In the genomic region with DNA sequence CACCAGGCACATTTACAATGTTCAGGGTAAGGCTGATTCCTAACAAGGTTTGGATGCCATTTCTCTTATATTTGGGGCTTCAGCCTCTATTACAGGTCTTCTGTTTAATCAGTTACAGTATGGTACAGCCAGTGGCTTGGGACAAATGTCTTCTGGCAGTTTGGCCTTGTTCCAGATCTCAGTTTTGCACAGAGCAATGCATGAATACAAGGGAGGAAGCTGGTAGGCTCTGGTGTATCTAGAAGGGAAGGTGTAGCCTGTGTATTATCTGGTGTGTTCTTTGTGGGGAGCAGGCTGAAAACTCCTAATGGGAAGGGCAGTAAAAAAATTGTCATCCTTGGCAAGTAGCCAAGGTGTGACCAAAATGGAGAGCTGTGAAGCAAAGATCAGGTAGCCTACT, we compare ENCODE assay signal across 16 mouse cellular contexts.
DNase-seq lines count a peak whose midpoint lies in the region; ATAC-seq and TF ChIP-seq lines count a peak whose summit lies in the region.
"Had no signal": no experiment of that assay in that cellular context is flagged by ENCODE, and none has a peak within 500 bp of the region (broad histone marks: within the 10 kb centered on the region; RNA-seq: fewer than 3 reads in every experiment).

No protein-coding gene starts in this region.

- no peaks in the 10 kb centered on the region for H3K27me3 ChIP-seq in heart, embryonic 14.5 days (ENCODE audit: control insufficient read depth, insufficient read depth, low read length)
- H3K27me3 ChIP-seq in lung, embryonic 14.5 days (ENCODE audit: insufficient read depth, low read length), result no peaks in the 10 kb centered on the region
- no peaks in the 10 kb centered on the region for H3K27me3 ChIP-seq in forebrain, postnatal 0 days (ENCODE audit: insufficient read depth, low read length)
- H3K27me3 ChIP-seq: embryonic facial prominence, embryonic 13.5 days had no signal

- no peak for TF ChIP-seq CTCF in lung, embryonic 14.5 days (IDR thresholded peaks at IDR 0.05; ENCODE audit: low read depth)
- no peak for TF ChIP-seq CTCF in forebrain, postnatal 0 days (IDR thresholded peaks at IDR 0.05; ENCODE audit: low read depth)

- no peak overlapping the region for H3K4me3 ChIP-seq in heart, embryonic 14.5 days (ENCODE audit: control insufficient read depth in 1 of 2, insufficient read depth in 1 of 2, low read depth in 1 of 2, low read length in 2 of 2)
- H3K4me3 ChIP-seq in lung, embryonic 14.5 days (ENCODE audit: low read depth, low read length), result no peak overlapping the region
- no peak overlapping the region for H3K4me3 ChIP-seq in forebrain, postnatal 0 days (ENCODE audit: low read depth, low read length)
- H3K4me3 ChIP-seq: embryonic facial prominence, embryonic 13.5 days; forebrain, embryonic 10.5 days; left cerebral cortex, adult 2 months had no signal

- no peak overlapping the region for H3K4me2 ChIP-seq in heart, embryonic 14.5 days (ENCODE audit: low read length)
- no peak overlapping the region for H3K4me2 ChIP-seq in lung, embryonic 14.5 days
- no peak overlapping the region for H3K4me2 ChIP-seq in forebrain, postnatal 0 days (ENCODE audit: low read depth)
- H3K4me2 ChIP-seq: embryonic facial prominence, embryonic 13.5 days had no signal

- no peaks in the 10 kb centered on the region; a peak in 1 of 4 replicates for H3K4me1 ChIP-seq in heart, embryonic 14.5 days (ENCODE audit: control insufficient read depth in 2 of 2, insufficient read depth in 2 of 2, low read length in 2 of 2)
- no peaks in the 10 kb centered on the region for H3K4me1 ChIP-seq in lung, embryonic 14.5 days (ENCODE audit: insufficient read depth)
- H3K4me1 ChIP-seq in forebrain, postnatal 0 days (ENCODE audit: insufficient read depth), result no peaks in the 10 kb centered on the region
- H3K4me1 ChIP-seq: forebrain, embryonic 10.5 days had no signal

- no peaks in the 10 kb centered on the region for H3K36me3 ChIP-seq in heart, embryonic 14.5 days (ENCODE audit: control insufficient read depth, insufficient read depth, low read length)
- no peaks in the 10 kb centered on the region for H3K36me3 ChIP-seq in lung, embryonic 14.5 days (ENCODE audit: insufficient read depth)
- no peaks in the 10 kb centered on the region for H3K36me3 ChIP-seq in forebrain, postnatal 0 days (ENCODE audit: insufficient read depth)
- H3K36me3 ChIP-seq: embryonic facial prominence, embryonic 13.5 days; forebrain, embryonic 10.5 days; G1E had no signal

- H3K9ac ChIP-seq in heart, embryonic 14.5 days (ENCODE audit: low read length), result no peak overlapping the region
- no peak overlapping the region for H3K9ac ChIP-seq in lung, embryonic 14.5 days
- no peak overlapping the region for H3K9ac ChIP-seq in forebrain, postnatal 0 days
- H3K9ac ChIP-seq: embryonic facial prominence, embryonic 13.5 days had no signal

- H3K9me3 ChIP-seq in heart, embryonic 14.5 days (ENCODE audit: control insufficient read depth, low read length), result no peaks in the 10 kb centered on the region
- H3K9me3 ChIP-seq in lung, embryonic 14.5 days (ENCODE audit: low read depth, low read length), result no peaks in the 10 kb centered on the region
- H3K9me3 ChIP-seq in forebrain, postnatal 0 days (ENCODE audit: low read length), result no peaks in the 10 kb centered on the region
- H3K9me3 ChIP-seq: embryonic facial prominence, embryonic 13.5 days; forebrain, embryonic 10.5 days had no signal

- no peak overlapping the region for H3K27ac ChIP-seq in heart, embryonic 14.5 days (replicated peaks in 1 of 2; ENCODE audit: control insufficient read depth in 1 of 2, insufficient read depth in 1 of 2, low read depth in 2 of 2, low read length in 2 of 2)
- no peak overlapping the region for H3K27ac ChIP-seq in lung, embryonic 14.5 days (ENCODE audit: low read depth)
- H3K27ac ChIP-seq in forebrain, postnatal 0 days (ENCODE audit: low read depth, low read length), result no peak overlapping the region
- H3K27ac ChIP-seq: embryonic facial prominence, embryonic 13.5 days; forebrain, embryonic 10.5 days; left cerebral cortex, adult 2 months had no signal

- no peak for DNase-seq in heart, adult 9 months (ENCODE audit: low spot score in 2 of 2)
- peak; percentile 40 for DNase-seq in lung, embryonic 14.5 days
- no peak for DNase-seq in lung, postnatal 25 days (ENCODE audit: low spot score)
- DNase-seq in cerebellum, postnatal 25 days, result peak; percentile 47 to 70
- no peak for DNase-seq in forebrain, postnatal 0 days
- DNase-seq: adrenal gland, postnatal 25 days; kidney, adult 11 months; lung, adult 18-20 months; right cerebral cortex, postnatal 4 days had no signal

- peak; percentile 66; the same call in 1 of the 2 replicates for ATAC-seq in heart, embryonic 14.5 days (ENCODE audit: insufficient number of reproducible peaks, insufficient read depth, low FRiP score, low read depth)
- ATAC-seq in lung, embryonic 14.5 days (ENCODE audit: insufficient read depth), result no peak; the same call in 1 of the 2 replicates
- peak; percentile 97 for ATAC-seq in cerebellum, adult (ENCODE audit: insufficient number of reproducible peaks, low FRiP score, low TSS enrichment)
- no peak for ATAC-seq in granulocyte monocyte progenitor cell, adult 5-6 weeks (replicated peaks; ENCODE audit: poor library complexity, severe bottlenecking)
- ATAC-seq in forebrain, postnatal 0 days, result no peak

Comparison
In these comparisons a context has a peak if more than half of its experiments do, and no peak if none do; other contexts are left out.
1. DNase-seq: peak in lung, embryonic 14.5 days (single experiment) and cerebellum, postnatal 25 days (2 of 2); none in heart, adult 9 months (0 of 2), lung, postnatal 25 days (single experiment) and forebrain, postnatal 0 days (single experiment).
2. ATAC-seq: peak in heart, embryonic 14.5 days (single experiment) and cerebellum, adult (single experiment); none in lung, embryonic 14.5 days (single experiment), granulocyte monocyte progenitor cell, adult 5-6 weeks (single experiment) and forebrain, postnatal 0 days (single experiment).